Mouse (Mus musculus) cerebellum, adult 11 months (tissue): Measurements from ENCODE around the gene 4931429L15Rik.

Source experiments
- DNase-seq: peaks from one replicate; pipeline ENCODE4 v3.0.0; 2022

Gene 4931429L15Rik

GRCm38 (mm10) chr9:46327706-46328571 lies 8.2 kb upstream of the 4931429L15Rik start:
- DNase-seq, result peak; percentile 44

GRCm38 (mm10) chr9:46326694-46327405 lies 7.1 kb upstream of the 4931429L15Rik start:
- DNase-seq, result no peak

GRCm38 (mm10) chr9:46320461-46320860 lies 675 bp upstream of the 4931429L15Rik start:
- DNase-seq, result no peak

GRCm38 (mm10) chr9:46317957-46318356 lies 1.8 kb downstream of the 4931429L15Rik start:
- no peak for DNase-seq

GRCm38 (mm10) chr9:46316909-46317308 lies 2.9 kb downstream of the 4931429L15Rik start:
- DNase-seq, result no peak

- no peak for DNase-seq
These were observed 3.4 kb downstream of the 4931429L15Rik start for GRCm38 (mm10) chr9:46316388-46316787.

GRCm38 (mm10) chr9:46315807-46316365 lies 3.9 kb downstream of the 4931429L15Rik start:
- DNase-seq, result no peak

GRCm38 (mm10) chr9:46314921-46315320 lies 4.9 kb downstream of the 4931429L15Rik start:
- no peak for DNase-seq

GRCm38 (mm10) chr9:46314507-46314906 lies 5.3 kb downstream of the 4931429L15Rik start:
- peak; percentile 78 for DNase-seq

GRCm38 (mm10) chr9:46309121-46309520 lies 10.7 kb downstream of the 4931429L15Rik start:
- DNase-seq, result no peak

- peak; percentile 27 for DNase-seq
These were observed 17.6 kb downstream of the 4931429L15Rik start for GRCm38 (mm10) chr9:46302142-46302541.

- no peak for DNase-seq
These were observed 21.4 kb downstream of the 4931429L15Rik start for GRCm38 (mm10) chr9:46298381-46298780.

GRCm38 (mm10) chr9:46282631-46283436 lies 37.0 kb downstream of the 4931429L15Rik start, which contains the start of gene Bud13:
Gene Bud13 (plus strand): TSS chr9:46283008.
- peak; percentile 88 for DNase-seq

GRCm38 (mm10) chr9:46274494-46274893 lies 45.3 kb downstream of the 4931429L15Rik start:
- DNase-seq, result no peak

GRCm38 (mm10) chr9:46272677-46273454 lies 46.9 kb downstream of the 4931429L15Rik start, which contains the start of gene Zpr1:
Gene Zpr1 (plus strand): TSS chr9:46273064.
- peak; percentile 79 for DNase-seq

GRCm38 (mm10) chr9:46272070-46272469 lies 47.7 kb downstream of the 4931429L15Rik start:
- DNase-seq, result no peak

- no peak for DNase-seq
These were observed 49.0 kb downstream of the 4931429L15Rik start for GRCm38 (mm10) chr9:46270782-46271181.

- no peak for DNase-seq
These were observed 50.7 kb downstream of the 4931429L15Rik start for GRCm38 (mm10) chr9:46269125-46269524.

GRCm38 (mm10) chr9:46268343-46268873 lies 51.4 kb downstream of the 4931429L15Rik start, which contains the start of gene Apoa5:
Gene Apoa5 (plus strand): TSS chr9:46268633.
- no peak for DNase-seq

- DNase-seq, result no peak
These were observed 58.7 kb downstream of the 4931429L15Rik start for GRCm38 (mm10) chr9:46261131-46261530.

- no peak for DNase-seq
These were observed 60.7 kb downstream of the 4931429L15Rik start for GRCm38 (mm10) chr9:46259111-46259510.
